Mouse (Mus musculus) forebrain, embryonic 14.5 days (tissue): ENCODE measurements at regions not wholly inside any gene's neighbourhood (a gene's known extent, or its start where the extent isn't known, plus 50 kb on each side); places are given as distances from the start of the nearest gene placed in this dataset.
"Not testable (repeated sequence)": the region's sequence is repeated elsewhere in the genome, so short reads cannot be mapped to it uniquely, and the experiment has no call there.

Experiments used
- ATAC-seq: fragments of 200-750 bp; cut with Nextera tagmentation; 2 replicates; pipeline ENCODE4 v1.8.0; 2017; ENCODE audit warnings: mild to moderate bottlenecking, moderate library complexity
- DNase-seq: peaks from one replicate; pipeline ENCODE4 v3.0.0-alpha.2; 2015; ENCODE audit warnings: low spot score
- H3K27ac ChIP-seq: fragments of 300-500 bp; sonication (generic); 2 replicates; pipeline ENCODE4 v1.5.1; 2014; ENCODE audit warnings: low read depth, mild to moderate bottlenecking, control low read depth, low read length, moderate library complexity
- H3K27me3 ChIP-seq: fragments of 300-500 bp; sonication (generic); replicated peaks from 2 replicates; pipeline ENCODE4 v1.6.1; 2014; ENCODE audit warnings: low read length, control low read depth, mixed read lengths; ENCODE audit not compliant: control insufficient read depth, insufficient read depth
- H3K36me3 ChIP-seq: fragments of 300-500 bp; sonication (generic); 2 replicates; pipeline ENCODE4 v1.6.1; 2014; ENCODE audit warnings: low read length, control low read depth; ENCODE audit not compliant: control insufficient read depth, insufficient read depth
- H3K4me1 ChIP-seq: fragments of 300-500 bp; sonication (generic); 2 replicates; pipeline ENCODE4 v1.6.1; 2014; ENCODE audit warnings: antibody characterized with exemption, low read length, control low read depth; ENCODE audit not compliant: control insufficient read depth, insufficient read depth
- H3K4me2 ChIP-seq: fragments of 300-500 bp; sonication (generic); 2 replicates; pipeline ENCODE4 v1.6.1; 2014; ENCODE audit warnings: mild to moderate bottlenecking, control low read depth, low read length
- H3K4me3 ChIP-seq: fragments of 300-500 bp; sonication (generic); 2 replicates; pipeline ENCODE4 v1.5.1; 2014; ENCODE audit warnings: low read depth, low read length, control low read depth
- H3K9ac ChIP-seq: fragments of 300-500 bp; sonication (generic); 2 replicates; pipeline ENCODE4 v1.6.1; 2014; ENCODE audit warnings: mild to moderate bottlenecking, low read length, control low read depth, moderate library complexity
- H3K9me3 ChIP-seq: fragments of 300-500 bp; sonication (generic); replicated peaks from 2 replicates; pipeline ENCODE4 v1.6.1; 2016; ENCODE audit warnings: low read length, control low read depth, mixed read lengths; ENCODE audit not compliant: control insufficient read depth
- WGBS: fragments of 180-500 bp; shearing (Covaris S2); extraction: QIAGEN DNeasy Blood & Tissue Kit; methylation state at CpG from one replicate; pipeline ENCODE4 v1.1.7; 2014; 5-methylcytosine and 5-hydroxymethylcytosine counted together

DNA sequence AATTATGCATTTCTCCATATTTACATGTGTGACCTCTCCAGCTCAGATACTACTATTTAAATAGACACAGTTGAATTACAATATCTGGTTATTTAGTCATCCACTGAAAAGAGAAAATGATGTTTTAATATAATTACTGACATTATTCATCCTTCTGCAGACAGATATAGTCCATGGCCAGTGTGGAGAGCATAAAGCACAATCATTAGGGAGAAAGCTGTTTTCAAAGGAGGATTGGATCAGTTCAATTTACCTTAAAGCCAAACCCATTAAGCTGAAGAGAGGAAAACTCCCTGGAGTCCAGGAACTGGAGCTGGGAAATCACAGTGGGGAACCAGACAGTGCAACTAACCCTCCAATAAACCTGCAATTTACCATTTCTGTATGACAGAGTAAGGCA lies 339.8 kb upstream of the Rgs17 start:
- H3K36me3 ChIP-seq = no peaks in the 10 kb centered on the region
- H3K4me2 ChIP-seq = no peak overlapping the region
- H3K4me3 ChIP-seq = no peak overlapping the region
- no peaks in the 10 kb centered on the region for H3K27me3 ChIP-seq
- DNase-seq = no peak
- H3K4me1 ChIP-seq = no peaks in the 10 kb centered on the region
- no peak overlapping the region for H3K9ac ChIP-seq
- H3K27ac ChIP-seq = no peak overlapping the region
- no peak for ATAC-seq
- no peaks in the 10 kb centered on the region for H3K9me3 ChIP-seq

- Histone ChIP-seq H3K36me3 (no peaks in the 10 kb centered on the region), H3K27me3 (no peaks in the 10 kb centered on the region), H3K27ac (no peak overlapping the region), H3K4me3 (no peak overlapping the region), H3K9me3 (no peaks in the 10 kb centered on the region), H3K4me2 (no peak overlapping the region), H3K9ac (no peak overlapping the region), H3K4me1 (no peaks in the 10 kb centered on the region)
- no peak for ATAC-seq
- DNase-seq = peak; percentile 7
Measured at GRCm38 (mm10) chr10:6265662-6266061, 343.5 kb upstream of the Rgs17 start.

DNA sequence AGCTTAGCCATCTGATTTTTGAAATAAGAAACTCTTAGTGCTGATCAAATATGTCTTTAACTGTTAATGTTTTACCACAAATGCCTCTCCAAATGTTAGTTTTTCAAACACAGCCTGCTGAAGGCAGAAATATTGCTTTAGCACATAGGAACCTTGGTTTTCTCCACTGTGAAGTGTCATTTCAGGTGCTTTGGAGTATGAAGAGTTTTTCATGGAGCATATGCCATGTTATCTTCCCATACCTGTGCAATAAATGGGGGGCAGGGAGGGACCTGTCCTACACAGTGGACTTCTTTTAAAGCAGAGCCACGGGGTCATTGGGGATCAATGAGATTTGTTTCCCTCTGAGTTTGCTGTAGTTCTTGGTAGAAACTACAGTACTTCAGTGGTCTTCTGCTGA lies 369.2 kb upstream of the Rgs17 start:
- WGBS = 59% methylated on average over 1 of the region's 1 CpGs
- Histone ChIP-seq H3K4me1 (no peaks in the 10 kb centered on the region), H3K9ac (no peak overlapping the region), H3K27me3 (no peaks in the 10 kb centered on the region), H3K36me3 (no peaks in the 10 kb centered on the region), H3K4me2 (no peak overlapping the region), H3K9me3 (no peaks in the 10 kb centered on the region), H3K27ac (no peak overlapping the region), H3K4me3 (no peak overlapping the region)
- ATAC-seq (no peak), DNase-seq (no peak)

GRCm38 (mm10) chr10:6296621-6297020 lies 374.4 kb upstream of the Rgs17 start:
- Histone ChIP-seq H3K27ac (no peak overlapping the region), H3K4me2 (no peak overlapping the region), H3K4me1 (no peaks in the 10 kb centered on the region), H3K9me3 (no peaks in the 10 kb centered on the region), H3K36me3 (no peaks in the 10 kb centered on the region), H3K4me3 (no peak overlapping the region), H3K27me3 (no peaks in the 10 kb centered on the region), H3K9ac (no peak overlapping the region)
- 78% methylated on average over 4 of the region's 4 CpGs for WGBS
- peak; percentile 59 for DNase-seq
- ATAC-seq = no peak

GRCm38 (mm10) chr10:6297796-6298195 lies 375.6 kb upstream of the Rgs17 start:
- H3K36me3 ChIP-seq = no peaks in the 10 kb centered on the region
- H3K9ac ChIP-seq = no peak overlapping the region
- no peaks in the 10 kb centered on the region for H3K9me3 ChIP-seq
- no peak for ATAC-seq
- H3K27me3 ChIP-seq = no peaks in the 10 kb centered on the region
- no peak overlapping the region for H3K4me2 ChIP-seq
- H3K27ac ChIP-seq = no peak overlapping the region
- no peak overlapping the region for H3K4me3 ChIP-seq
- DNase-seq = no peak
- 92% methylated on average over 1 of the region's 1 CpGs for WGBS
- H3K4me1 ChIP-seq = no peaks in the 10 kb centered on the region

DNA sequence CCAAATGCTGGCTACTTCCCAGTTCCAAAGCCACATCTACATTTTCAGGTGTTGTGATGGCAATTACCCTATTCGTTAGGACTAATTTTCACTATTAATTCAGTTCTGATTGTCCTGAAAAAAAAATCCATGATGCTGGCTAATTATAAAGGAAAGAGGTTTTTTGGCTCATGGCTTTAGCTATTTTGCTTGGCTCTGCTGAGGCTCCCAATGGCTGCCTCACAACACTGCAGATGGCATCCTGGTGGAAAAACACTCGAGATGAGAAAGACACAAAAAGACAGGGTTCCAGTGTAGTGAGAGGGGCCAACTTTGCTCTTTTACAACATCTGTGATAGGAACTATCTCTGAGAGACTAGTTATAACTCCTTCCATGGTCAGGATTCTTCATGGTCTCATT lies 376.5 kb upstream of the Rgs17 start:
- 52% methylated on average over 2 of the region's 2 CpGs for WGBS
- Histone ChIP-seq H3K4me3 (no peak overlapping the region), H3K4me2 (no peak overlapping the region), H3K27me3 (no peaks in the 10 kb centered on the region), H3K36me3 (no peaks in the 10 kb centered on the region), H3K27ac (no peak overlapping the region), H3K9me3 (no peaks in the 10 kb centered on the region), H3K4me1 (no peaks in the 10 kb centered on the region), H3K9ac (no peak overlapping the region)
- ATAC-seq = 0 out of 2 replicates have a peak, but pooled peaks have one; percentile 34
- peak; percentile 19 for DNase-seq

DNA sequence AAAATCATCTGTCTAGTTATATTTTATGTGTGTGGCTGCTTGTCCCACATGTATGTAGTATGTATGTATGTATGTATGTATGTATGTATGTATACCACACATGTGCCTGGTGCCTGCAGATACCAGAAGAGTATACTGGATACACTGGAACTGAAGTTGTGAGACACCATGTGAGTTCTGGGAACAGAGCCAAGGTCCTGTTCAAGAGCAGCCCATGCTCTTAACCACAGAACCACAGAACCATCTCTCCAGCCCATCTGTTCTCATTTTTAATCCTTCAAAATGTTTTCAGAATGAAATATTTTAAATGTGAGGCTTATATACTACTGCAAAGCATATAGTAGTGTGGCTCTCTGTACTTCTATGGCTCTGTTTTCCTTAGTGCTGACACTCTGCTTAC lies 379.3 kb upstream of the Rgs17 start:
- no peak overlapping the region for H3K4me3 ChIP-seq
- H3K9ac ChIP-seq = no peak overlapping the region
- no peaks in the 10 kb centered on the region for H3K36me3 ChIP-seq
- no peak for ATAC-seq
- no peak overlapping the region for H3K27ac ChIP-seq
- no peaks in the 10 kb centered on the region for H3K27me3 ChIP-seq
- H3K9me3 ChIP-seq = no peaks in the 10 kb centered on the region
- H3K4me2 ChIP-seq = no peak overlapping the region
- H3K4me1 ChIP-seq = no peaks in the 10 kb centered on the region
- DNase-seq = no peak

GRCm38 (mm10) chr10:6309351-6309750 lies 387.2 kb upstream of the Rgs17 start:
- DNase-seq (no peak), ATAC-seq (no peak)
- H3K9ac ChIP-seq = no peak overlapping the region
- no peak overlapping the region for H3K4me3 ChIP-seq
- no peaks in the 10 kb centered on the region for H3K9me3 ChIP-seq
- no peak overlapping the region for H3K4me2 ChIP-seq
- no peaks in the 10 kb centered on the region for H3K27me3 ChIP-seq
- H3K27ac ChIP-seq = no peak overlapping the region
- WGBS = 91% methylated on average over 2 of the region's 2 CpGs
- H3K36me3 ChIP-seq = no peaks in the 10 kb centered on the region
- no peaks in the 10 kb centered on the region for H3K4me1 ChIP-seq

DNA sequence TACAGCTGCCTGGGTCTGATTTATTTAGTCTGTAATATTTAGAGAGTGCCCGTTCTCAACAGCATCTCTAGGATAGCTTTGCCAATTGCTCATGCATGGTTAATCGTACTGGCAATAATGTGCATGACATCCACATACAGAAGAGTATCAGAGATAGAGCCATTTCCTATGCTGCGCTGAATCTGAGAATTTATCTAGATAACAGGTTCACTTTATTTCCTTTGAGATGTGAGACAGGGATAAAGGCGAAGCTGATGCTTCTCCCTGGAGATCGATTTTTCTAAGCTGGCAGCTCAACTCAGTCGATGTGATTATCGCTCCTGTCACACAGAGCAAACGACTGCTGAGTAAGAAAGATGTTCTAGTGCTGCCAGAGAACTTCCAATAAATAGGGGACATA lies 416.7 kb upstream of the Oprm1 start:
- H3K4me3 ChIP-seq = no peak overlapping the region
- H3K4me2 ChIP-seq = no peak overlapping the region
- H3K4me1 ChIP-seq = no peaks in the 10 kb centered on the region
- no peak overlapping the region for H3K27ac ChIP-seq
- 85% methylated on average over 8 of the region's 8 CpGs for WGBS
- ATAC-seq (no peak), DNase-seq (peak; percentile 3)
- no peak overlapping the region for H3K9ac ChIP-seq
- no peaks in the 10 kb centered on the region for H3K9me3 ChIP-seq
- no peaks in the 10 kb centered on the region for H3K36me3 ChIP-seq
- no peaks in the 10 kb centered on the region for H3K27me3 ChIP-seq

- H3K4me1 ChIP-seq, ATAC-seq, H3K36me3 ChIP-seq, H3K9me3 ChIP-seq, H3K9ac ChIP-seq, H3K4me3 ChIP-seq, H3K27ac ChIP-seq, DNase-seq, H3K4me2 ChIP-seq, H3K27me3 ChIP-seq: not testable (repeated sequence)
- 94% methylated on average over 14 of the region's 14 CpGs for WGBS
Measured at GRCm38 (mm10) chr10:6349216-6349615, 409.1 kb upstream of the Oprm1 start.
